Mouse (Mus musculus) urinary bladder, adult 2 months (tissue): ENCODE data around the gene Iqch. TPM values are rescaled to one million over a fixed set of nuclear protein-coding genes. Genes with fewer than 3 reads are reported as not detected.

Source experiments
- DNase-seq: peaks from one replicate; pipeline ENCODE4 v3.0.0; 2022; ENCODE audit warnings: low spot score
- polyA plus RNA-seq: library from polyadenylated mRNA; depleted of rRNA; stranded (reverse); fragments of >200 nt; gene quantifications from 2 replicates; pipeline ENCODE4 v1.2.3, GENCODE M21; 2012

Iqch gene
- polyA plus RNA-seq, 1 experiment, result 0.03 TPM

- DNase-seq, result no peak
Measured at GRCm38 (mm10) chr9:63493746-63494145, 108.5 kb downstream of the Iqch start.

GRCm38 (mm10) chr9:63492291-63492690 is 110.0 kb downstream of the Iqch start:
- DNase-seq, result no peak

GRCm38 (mm10) chr9:63490521-63491307 is 111.6 kb downstream of the Iqch start:
- no peak for DNase-seq

- no peak for DNase-seq
Measured at GRCm38 (mm10) chr9:63489156-63489555, 113.1 kb downstream of the Iqch start.

- no peak for DNase-seq
Measured at GRCm38 (mm10) chr9:63465561-63465960, 136.7 kb downstream of the Iqch start.

GRCm38 (mm10) chr9:63462296-63462695 is 140.0 kb downstream of the Iqch start:
- DNase-seq, result no peak

GRCm38 (mm10) chr9:63456401-63456800 is 145.9 kb downstream of the Iqch start:
- DNase-seq, result no peak

- no peak for DNase-seq
Measured at GRCm38 (mm10) chr9:63454341-63454740, 148.0 kb downstream of the Iqch start.

- DNase-seq, result no peak
Measured at GRCm38 (mm10) chr9:63450531-63451030, 151.7 kb downstream of the Iqch start.

GRCm38 (mm10) chr9:63443695-63444094 is 158.6 kb downstream of the Iqch start:
- DNase-seq, result no peak

- DNase-seq, result no peak
Measured at GRCm38 (mm10) chr9:63430652-63431051, 171.6 kb downstream of the Iqch start.

- no peak for DNase-seq
Measured at GRCm38 (mm10) chr9:63421096-63421736, 181.1 kb downstream of the Iqch start.

- no peak for DNase-seq
Measured at GRCm38 (mm10) chr9:63420396-63420795, 181.9 kb downstream of the Iqch start.

GRCm38 (mm10) chr9:63400176-63400575 is 202.1 kb downstream of the Iqch start:
- no peak for DNase-seq

- DNase-seq, result no peak
Measured at GRCm38 (mm10) chr9:63399463-63399815, 202.9 kb downstream of the Iqch start.

- peak; percentile 98 for DNase-seq
Measured at GRCm38 (mm10) chr9:63398611-63399462, 203.5 kb downstream of the Iqch start, which contains the start of gene 2300009A05Rik. TSS of gene 2300009A05Rik (minus strand) at chr9:63399246.

- no peak for DNase-seq
Measured at GRCm38 (mm10) chr9:63395612-63396011, 206.7 kb downstream of the Iqch start.

- no peak for DNase-seq
Measured at GRCm38 (mm10) chr9:63391307-63391706, 211.0 kb downstream of the Iqch start.

- no peak for DNase-seq
Measured at GRCm38 (mm10) chr9:63382761-63383160, 219.5 kb downstream of the Iqch start.

GRCm38 (mm10) chr9:63380326-63380725 is 222.0 kb downstream of the Iqch start:
- DNase-seq, result no peak

- DNase-seq, result no peak
Measured at GRCm38 (mm10) chr9:63378174-63378573, 224.1 kb downstream of the Iqch start.
